Mouse (Mus musculus) cortical plate, adult 2 months (tissue): ENCODE measurements around the gene Csmd2.

ENCODE experiments used
- CTCF ChIP-seq: fragments of 200-500 bp; IDR thresholded peaks from 2 replicates; pipeline ENCODE4 v1.5.1; 2011; ENCODE audit warnings: mild to moderate bottlenecking, control low read depth, low read length; ENCODE audit not compliant: insufficient read depth; ENCODE audit errors: extremely low read depth
- POLR2A ChIP-seq: fragments of 200-500 bp; IDR thresholded peaks from 2 replicates; pipeline ENCODE4 v1.6.1; 2011; ENCODE audit warnings: mild to moderate bottlenecking, low read length, control low read depth; ENCODE audit not compliant: insufficient read depth; ENCODE audit errors: extremely low read depth

- no peak for TF ChIP-seq POLR2A
- TF ChIP-seq CTCF: no peak
Observed at GRCm38 (mm10) chr4:128091938-128092337, 104.3 kb downstream of the Csmd2 start.
